Mouse (Mus musculus) intestine, embryonic 15.5 days (tissue): ENCODE data around the gene Tmem239. TPM values are rescaled to one million over a fixed set of nuclear protein-coding genes. Genes with fewer than 3 reads are reported as not detected.
A peak's percentile ranks its signal among the peaks of the same experiment; 100 is the strongest.

Experiments
- ATAC-seq: fragments of 200-750 bp; cut with Nextera tagmentation; 2 replicates; pipeline ENCODE4 v1.8.0; 2017; ENCODE audit warnings: moderate TSS enrichment, moderate library complexity
- H3K27ac ChIP-seq: fragments of 300-500 bp; sonication (generic); 2 replicates; pipeline ENCODE4 v1.5.1; 2015; ENCODE audit warnings: mild to moderate bottlenecking, inconsistent platforms
- H3K27me3 ChIP-seq: fragments of 300-500 bp; sonication (generic); replicated peaks from 2 replicates; pipeline ENCODE4 v1.6.1; 2015; ENCODE audit warnings: inconsistent platforms
- H3K36me3 ChIP-seq: fragments of 300-500 bp; sonication (generic); 2 replicates; pipeline ENCODE4 v1.6.1; 2015; ENCODE audit warnings: inconsistent platforms
- H3K4me1 ChIP-seq: fragments of 300-500 bp; sonication (generic); replicated peaks from 2 replicates; pipeline ENCODE4 v1.6.1; 2015; ENCODE audit warnings: inconsistent platforms
- H3K4me2 ChIP-seq: fragments of 300-500 bp; sonication (generic); replicated peaks from 2 replicates; pipeline ENCODE4 v1.6.1; 2015; ENCODE audit warnings: mild to moderate bottlenecking, inconsistent platforms
- H3K4me3 ChIP-seq: fragments of 300-500 bp; sonication (generic); replicated peaks from 2 replicates; pipeline ENCODE4 v1.5.1; 2015; ENCODE audit warnings: inconsistent platforms
- H3K9ac ChIP-seq: fragments of 300-500 bp; sonication (generic); 2 replicates; pipeline ENCODE4 v1.6.1; 2015; ENCODE audit warnings: inconsistent platforms
- H3K9me3 ChIP-seq: fragments of 300-500 bp; sonication (generic); 2 replicates; pipeline ENCODE4 v1.6.1; 2016; ENCODE audit warnings: inconsistent platforms
- WGBS: fragments of 180-500 bp; shearing (Covaris S2); methylation state at CpG from one replicate; pipeline ENCODE4 v1.1.7; 2015; 5-methylcytosine and 5-hydroxymethylcytosine counted together
- polyA plus RNA-seq: library from polyadenylated mRNA; unstranded; fragments of >200 nt; fragmentation: Nextera tagmentation; extraction: Ambion mirVana; gene quantifications from 2 replicates; pipeline ENCODE4 v1.2.1, GENCODE M21; 2015

Tmem239 gene
- polyA plus RNA-seq, 1 experiment from 2014 or later = not detected

- Histone ChIP-seq H3K4me1 (no peaks in the 10 kb centered on the region), H3K4me3 (no peak overlapping the region), H3K4me2 (no peak overlapping the region), H3K27me3 (no peaks in the 10 kb centered on the region), H3K9ac (no peak overlapping the region), H3K27ac (no peak overlapping the region), H3K9me3 (no peaks in the 10 kb centered on the region), H3K36me3 (no peaks in the 10 kb centered on the region)
- ATAC-seq = no peak
- WGBS = 72% methylated on average over 6 of the region's 6 CpGs
Measured at GRCm38 (mm10) chr2:130414094-130414856, 8.0 kb downstream of the Tmem239 start.

- no peaks in the 10 kb centered on the region; the same call in 1 of the 2 replicates for H3K36me3 ChIP-seq
- no peak overlapping the region for H3K27ac ChIP-seq
- H3K4me1 ChIP-seq = peaks cover 9% of the 10 kb centered on the region; the same call in 1 of the 2 replicates
- H3K9ac ChIP-seq = no peak overlapping the region
- ATAC-seq = no peak
- H3K27me3 ChIP-seq = no peaks in the 10 kb centered on the region
- no peak overlapping the region for H3K4me3 ChIP-seq
- no peaks in the 10 kb centered on the region for H3K9me3 ChIP-seq
- 97% methylated on average over 26 of the region's 26 CpGs for WGBS
- no peak overlapping the region for H3K4me2 ChIP-seq
Measured at GRCm38 (mm10) chr2:130421781-130422620, 15.7 kb downstream of the Tmem239 start.

- Histone ChIP-seq H3K9me3 (no peaks in the 10 kb centered on the region), H3K9ac (peak overlapping the region; percentile 89), H3K27me3 (no peaks in the 10 kb centered on the region), H3K4me2 (peak overlapping the region; percentile 92), H3K4me3 (peak overlapping the region; percentile 71), H3K27ac (peak overlapping the region; percentile 93), H3K4me1 (peaks cover 9% of the 10 kb centered on the region; the same call in 1 of the 2 replicates), H3K36me3 (no peaks in the 10 kb centered on the region; the same call in 1 of the 2 replicates)
- ATAC-seq = peak; percentile 80
- WGBS = 15% methylated on average over 49 of the region's 49 CpGs
Measured at GRCm38 (mm10) chr2:130423397-130424125, 17.3 kb downstream of the Tmem239 start.

GRCm38 (mm10) chr2:130424126-130424853, 18.0 kb downstream of the Tmem239 start, which contains the start of the genes Vps16 and Pced1a:
TSS of gene Vps16 (plus strand) at chr2:130424339.
TSS of gene Pced1a (minus strand) at chr2:130424701.
- Histone ChIP-seq H3K9me3 (no peaks in the 10 kb centered on the region), H3K27ac (peak within 1 kb of the TSS; percentile 93), H3K9ac (peak within 1 kb of the TSS; percentile 89), H3K27me3 (no peaks in the 10 kb centered on the region), H3K4me1 (peaks cover 9% of the 10 kb centered on the region; the same call in 1 of the 2 replicates), H3K4me2 (peak within 1 kb of the TSS; percentile 92), H3K36me3 (no peaks in the 10 kb centered on the region; the same call in 1 of the 2 replicates), H3K4me3 (peak within 1 kb of the TSS; percentile 71)
- ATAC-seq = peak; percentile 98
- under 1% methylated on average over 58 of the region's 58 CpGs for WGBS

GRCm38 (mm10) chr2:130425112-130425511, 18.8 kb downstream of the Tmem239 start:
- Histone ChIP-seq H3K4me1 (peaks cover 9% of the 10 kb centered on the region; the same call in 1 of the 2 replicates), H3K36me3 (no peaks in the 10 kb centered on the region; the same call in 1 of the 2 replicates), H3K4me2 (peak overlapping the region; percentile 92), H3K9me3 (no peaks in the 10 kb centered on the region), H3K9ac (peak overlapping the region; percentile 89), H3K4me3 (peak overlapping the region; percentile 71), H3K27ac (no peak overlapping the region), H3K27me3 (no peaks in the 10 kb centered on the region)
- WGBS = 37% methylated on average over 5 of the region's 5 CpGs
- ATAC-seq = no peak

GRCm38 (mm10) chr2:130429851-130430250, 23.6 kb downstream of the Tmem239 start:
- H3K9ac ChIP-seq = no peak overlapping the region
- 55% methylated on average over 2 of the region's 2 CpGs for WGBS
- ATAC-seq = no peak

GRCm38 (mm10) chr2:130430484-130430883, 24.2 kb downstream of the Tmem239 start:
- H3K4me3 ChIP-seq = no peak overlapping the region
- H3K36me3 ChIP-seq = no peaks in the 10 kb centered on the region
- H3K4me2 ChIP-seq = no peak overlapping the region
- H3K4me1 ChIP-seq = no peaks in the 10 kb centered on the region
- H3K27me3 ChIP-seq = no peaks in the 10 kb centered on the region
- no peak overlapping the region for H3K27ac ChIP-seq
- ATAC-seq = no peak
- 86% methylated on average over 3 of the region's 3 CpGs for WGBS
- no peak overlapping the region for H3K9ac ChIP-seq
- no peaks in the 10 kb centered on the region for H3K9me3 ChIP-seq

More at GRCm38 (mm10) chr2:130429851-130430250, 23.6 kb downstream of the Tmem239 start:
- H3K27me3 ChIP-seq = no peaks in the 10 kb centered on the region
- no peaks in the 10 kb centered on the region for H3K36me3 ChIP-seq
- H3K4me2 ChIP-seq = no peak overlapping the region
- H3K4me3 ChIP-seq = no peak overlapping the region
- no peaks in the 10 kb centered on the region for H3K9me3 ChIP-seq
- no peak overlapping the region for H3K27ac ChIP-seq
- no peaks in the 10 kb centered on the region; the same call in 1 of the 2 replicates for H3K4me1 ChIP-seq

- 76% methylated on average over 3 of the region's 3 CpGs for WGBS
- H3K4me1 ChIP-seq = no peaks in the 10 kb centered on the region
Measured at GRCm38 (mm10) chr2:130432157-130432556, 25.9 kb downstream of the Tmem239 start.

GRCm38 (mm10) chr2:130433152-130433551, 26.9 kb downstream of the Tmem239 start:
- Histone ChIP-seq H3K27ac (no peak overlapping the region), H3K4me1 (no peaks in the 10 kb centered on the region), H3K9me3 (no peaks in the 10 kb centered on the region), H3K9ac (no peak overlapping the region), H3K36me3 (peaks cover 3% of the 10 kb centered on the region; the same call in 1 of the 2 replicates), H3K4me3 (no peak overlapping the region), H3K4me2 (no peak overlapping the region), H3K27me3 (no peaks in the 10 kb centered on the region)
- 19% methylated on average over 4 of the region's 4 CpGs for WGBS
- peak; percentile 59 for ATAC-seq

More at GRCm38 (mm10) chr2:130432157-130432556, 25.9 kb downstream of the Tmem239 start:
- Histone ChIP-seq H3K4me2 (no peak overlapping the region), H3K36me3 (no peaks in the 10 kb centered on the region), H3K9me3 (no peaks in the 10 kb centered on the region), H3K9ac (no peak overlapping the region), H3K4me3 (no peak overlapping the region), H3K27me3 (no peaks in the 10 kb centered on the region), H3K27ac (no peak overlapping the region)
- ATAC-seq = no peak

GRCm38 (mm10) chr2:130436769-130437168, 30.5 kb downstream of the Tmem239 start:
- Histone ChIP-seq H3K4me1 (no peaks in the 10 kb centered on the region), H3K36me3 (peaks cover 33% of the 10 kb centered on the region), H3K4me3 (no peak overlapping the region), H3K9me3 (no peaks in the 10 kb centered on the region), H3K27ac (no peak overlapping the region), H3K4me2 (no peak overlapping the region), H3K27me3 (no peaks in the 10 kb centered on the region), H3K9ac (no peak overlapping the region)
- no peak for ATAC-seq
- WGBS = 93% methylated on average over 1 of the region's 1 CpGs

GRCm38 (mm10) chr2:130438861-130439260, 32.6 kb downstream of the Tmem239 start:
- no peaks in the 10 kb centered on the region for H3K4me1 ChIP-seq
- 96% methylated on average over 3 of the region's 3 CpGs for WGBS
- ATAC-seq = no peak
- peaks cover 50% of the 10 kb centered on the region for H3K36me3 ChIP-seq
- H3K27ac ChIP-seq = no peak overlapping the region
- no peak overlapping the region for H3K9ac ChIP-seq
- H3K9me3 ChIP-seq = no peaks in the 10 kb centered on the region
- no peak overlapping the region for H3K4me3 ChIP-seq
- H3K4me2 ChIP-seq = no peak overlapping the region
- no peaks in the 10 kb centered on the region for H3K27me3 ChIP-seq
